Comparison of ENCODE assay signal across 13 mouse cellular contexts in the genomic region with DNA sequence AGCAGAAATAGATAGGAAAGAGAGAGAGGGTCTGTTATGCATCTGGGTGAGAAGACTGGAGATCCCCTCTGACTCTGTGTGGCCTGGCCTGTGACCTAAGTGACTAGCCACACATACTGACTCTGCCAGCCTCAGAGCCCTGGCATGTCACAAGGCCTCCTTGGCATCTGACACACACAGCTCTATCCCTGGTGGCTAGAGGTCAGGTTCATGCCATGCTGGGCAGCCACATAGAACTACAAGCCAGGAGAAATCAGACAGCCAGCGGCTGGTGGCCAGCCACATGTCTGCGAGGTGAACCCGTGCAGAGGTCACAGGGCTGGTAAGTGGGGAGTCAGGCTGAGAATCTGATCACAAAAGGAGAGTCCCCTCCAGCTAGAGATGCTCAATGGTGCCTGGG.
A peak's percentile ranks its signal among the peaks of the same experiment; 100 is the strongest.
DNase-seq lines count a peak whose midpoint lies in the region; ATAC-seq lines count a peak whose summit lies in the region.
"Had no signal": no experiment of that assay in that cellular context is flagged by ENCODE, and none has a peak within 500 bp of the region (broad histone marks: within the 10 kb centered on the region; RNA-seq: fewer than 3 reads in every experiment).

No protein-coding gene starts in this region.

- no peak for ATAC-seq in kidney, embryonic 14.5 days (ENCODE audit: low FRiP score, low TSS enrichment)
- ATAC-seq: liver, embryonic 12.5 days had no signal

- no peak overlapping the region for H3K27ac ChIP-seq in kidney, embryonic 14.5 days (ENCODE audit: low read depth, low read length)
- H3K27ac ChIP-seq: embryonic facial prominence, embryonic 13.5 days; hindbrain, embryonic 14.5 days; liver, embryonic 12.5 days had no signal

- no peaks in the 10 kb centered on the region for H3K36me3 ChIP-seq in kidney, embryonic 14.5 days (ENCODE audit: control insufficient read depth, insufficient read depth, low read length)
- H3K36me3 ChIP-seq: embryonic facial prominence, embryonic 13.5 days; liver, embryonic 12.5 days had no signal

- no peak overlapping the region for H3K9ac ChIP-seq in kidney, embryonic 14.5 days (ENCODE audit: low read depth, low read length)
- H3K9ac ChIP-seq: embryonic facial prominence, embryonic 13.5 days; hindbrain, embryonic 14.5 days; liver, embryonic 12.5 days had no signal

- H3K9me3 ChIP-seq in kidney, embryonic 14.5 days (ENCODE audit: control insufficient read depth, low read length), result no peaks in the 10 kb centered on the region
- H3K9me3 ChIP-seq: embryonic facial prominence, embryonic 13.5 days; liver, embryonic 12.5 days had no signal

- H3K4me2 ChIP-seq in kidney, embryonic 14.5 days (replicated peaks; ENCODE audit: low read depth, low read length), result no peak overlapping the region
- H3K4me2 ChIP-seq: embryonic facial prominence, embryonic 13.5 days; hindbrain, embryonic 14.5 days; liver, embryonic 12.5 days had no signal

- peaks cover 25% of the 10 kb centered on the region for H3K4me1 ChIP-seq in kidney, embryonic 14.5 days (ENCODE audit: control insufficient read depth, insufficient read depth, low read length)

- H3K4me3 ChIP-seq in kidney, embryonic 14.5 days (ENCODE audit: low read length), result no peak overlapping the region
- H3K4me3 ChIP-seq: embryonic facial prominence, embryonic 13.5 days; liver, embryonic 12.5 days had no signal

- peak; percentile 62 for DNase-seq in kidney, adult 18-20 months
- peak; percentile 51 to 63 for DNase-seq in adrenal gland, postnatal 36 days
- DNase-seq in heart, postnatal 14 days, result peak; percentile 42 to 48
- peak; percentile 45 to 50 for DNase-seq in natural killer cell, adult 2 months (ENCODE audit: low spot score in 2 of 2)
- no peak for DNase-seq in right cerebral cortex, adult 18-20 months
- DNase-seq in embryo, embryonic 10.5 days (ENCODE audit: low spot score), result no peak
- no peak for DNase-seq in left cerebral cortex, postnatal 4 days
- DNase-seq: cerebellum, adult 18-20 months had no signal

- WGBS in kidney, embryonic 14.5 days, result 63% methylated on average over 3 of the region's 3 CpGs

- intact Hi-C loops in heart, postnatal 14 days (cut with DNase I), result no loop called here
- intact Hi-C loops in left cerebral cortex, postnatal 4 days (cut with DNase I), result no loop called here

- no peaks in the 10 kb centered on the region for H3K27me3 ChIP-seq in kidney, embryonic 14.5 days (ENCODE audit: control insufficient read depth, insufficient read depth, low read length)
- H3K27me3 ChIP-seq: CH12.LX; embryonic facial prominence, embryonic 13.5 days had no signal

Comparison
In these comparisons a context has a peak if more than half of its experiments do, and no peak if none do; other contexts are left out.
1. DNase-seq: peak in kidney, adult 18-20 months (single experiment), adrenal gland, postnatal 36 days (2 of 2), heart, postnatal 14 days (2 of 2) and natural killer cell, adult 2 months (2 of 2); none in right cerebral cortex, adult 18-20 months (single experiment), embryo, embryonic 10.5 days (single experiment) and left cerebral cortex, postnatal 4 days (single experiment).